26 mouse cellular contexts compared by ENCODE assay signal in the genomic region with DNA sequence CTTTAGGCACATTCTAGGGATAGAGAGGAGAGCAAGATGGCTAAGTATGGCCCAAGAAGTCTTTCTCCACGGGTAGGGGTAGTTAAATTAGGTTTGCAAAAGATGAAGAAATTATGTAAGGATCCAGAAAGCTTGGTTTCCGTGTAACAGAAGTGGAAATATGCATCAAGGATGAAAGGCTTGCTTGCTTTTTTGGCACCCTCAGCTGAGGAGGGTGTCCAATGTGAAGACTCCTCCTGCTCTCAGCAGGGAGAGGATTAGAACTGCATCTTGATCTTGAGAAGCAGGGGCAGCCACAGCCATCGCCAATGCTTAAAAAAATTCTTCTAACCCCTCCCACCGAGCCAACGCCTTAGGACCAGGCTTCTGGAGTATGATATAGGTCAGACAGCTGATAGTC. TPM values are rescaled to one million over a fixed set of nuclear protein-coding genes. Genes with fewer than 3 reads are reported as not detected.
A peak's percentile ranks its signal among the peaks of the same experiment; 100 is the strongest.
DNase-seq lines count a peak whose midpoint lies in the region; ATAC-seq and TF ChIP-seq lines count a peak whose summit lies in the region.
"Had no signal": no experiment of that assay in that cellular context is flagged by ENCODE, and none has a peak within 500 bp of the region (broad histone marks: within the 10 kb centered on the region; RNA-seq: fewer than 3 reads in every experiment).

No protein-coding gene starts in this region.

- DNase-seq in embryonic facial prominence, embryonic 10.5 days (ENCODE audit: low spot score): no peak
- DNase-seq in layer of hippocampus, adult 2 months (ENCODE audit: low spot score in 2 of 2): no peak
- no peak for DNase-seq in layer of hippocampus, postnatal 14 days (ENCODE audit: low spot score in 2 of 2)
- DNase-seq in retina, postnatal 1 day: peak; percentile 15
- no peak for DNase-seq in retina, embryonic 14.5 days (ENCODE audit: low spot score)
- no peak for DNase-seq in gastrocnemius, postnatal 25 days
- DNase-seq: adrenal gland, postnatal 25 days; cerebellum, adult 11 months; cerebellum, adult 2 months; cerebellum, adult 9-11 months; embryo, embryonic 11 days; gastrocnemius, postnatal 36 days; heart, adult 2 months; heart, postnatal 14 days; heart, postnatal 4 days had no signal

- H3K36me3 ChIP-seq in embryonic facial prominence, embryonic 13.5 days: no peaks in the 10 kb centered on the region
- no peaks in the 10 kb centered on the region for H3K36me3 ChIP-seq in embryonic facial prominence, embryonic 10.5 days (replicated peaks)
- H3K36me3 ChIP-seq: embryonic facial prominence, embryonic 15.5 days; forebrain, embryonic 15.5 days; heart, embryonic 10.5 days; heart, embryonic 13.5 days had no signal

- no peak overlapping the region for H3K4me2 ChIP-seq in embryonic facial prominence, embryonic 13.5 days
- H3K4me2 ChIP-seq: embryonic facial prominence, embryonic 15.5 days; forebrain, embryonic 15.5 days; heart, embryonic 13.5 days; hindbrain, embryonic 14.5 days had no signal

- no peak overlapping the region for H3K9ac ChIP-seq in embryonic facial prominence, embryonic 13.5 days
- H3K9ac ChIP-seq: embryonic facial prominence, embryonic 15.5 days; forebrain, embryonic 15.5 days; heart, embryonic 13.5 days; hindbrain, embryonic 14.5 days had no signal

- peak overlapping the region; percentile 60 for H3K27ac ChIP-seq in embryonic facial prominence, embryonic 13.5 days
- H3K27ac ChIP-seq in embryonic facial prominence, embryonic 10.5 days (replicated peaks): no peak overlapping the region
- H3K27ac ChIP-seq in layer of hippocampus, adult 2 months: peak overlapping the region; percentile 70
- H3K27ac ChIP-seq: embryonic facial prominence, embryonic 15.5 days; forebrain, embryonic 15.5 days; heart, adult 2 months; heart, embryonic 10.5 days; heart, embryonic 13.5 days; hindbrain, embryonic 14.5 days; hindbrain, postnatal 0 days had no signal

- 46% methylated on average over 5 of the region's 5 CpGs for WGBS in embryonic facial prominence, embryonic 13.5 days
- WGBS in embryonic facial prominence, embryonic 10.5 days: 59% methylated on average over 5 of the region's 5 CpGs

- TF ChIP-seq CTCF in layer of hippocampus, adult 2 months (conservative IDR thresholded peaks at IDR 0.05): no peak

- no peaks in the 10 kb centered on the region for H3K9me3 ChIP-seq in embryonic facial prominence, embryonic 13.5 days
- no peaks in the 10 kb centered on the region for H3K9me3 ChIP-seq in embryonic facial prominence, embryonic 10.5 days
- H3K9me3 ChIP-seq: embryonic facial prominence, embryonic 15.5 days; forebrain, embryonic 15.5 days; heart, embryonic 10.5 days; heart, embryonic 13.5 days had no signal

- ATAC-seq in embryonic facial prominence, embryonic 13.5 days (ENCODE audit: insufficient number of reproducible peaks, insufficient read depth, low FRiP score, low TSS enrichment, low read depth): no peak
- ATAC-seq: activated CD4-positive, CD25-positive, alpha-beta regulatory T cell, adult 4 months; forebrain, embryonic 15.5 days; inflammation-experienced regulatory T-cells, adult 6 months had no signal

- no peak overlapping the region for H3K4me3 ChIP-seq in embryonic facial prominence, embryonic 13.5 days
- H3K4me3 ChIP-seq in embryonic facial prominence, embryonic 10.5 days: no peak overlapping the region
- H3K4me3 ChIP-seq in layer of hippocampus, adult 2 months: no peak overlapping the region
- H3K4me3 ChIP-seq: embryonic facial prominence, embryonic 15.5 days; forebrain, embryonic 15.5 days; heart, adult 2 months; heart, embryonic 10.5 days; heart, embryonic 13.5 days had no signal

- H3K27me3 ChIP-seq in embryonic facial prominence, embryonic 13.5 days: no peaks in the 10 kb centered on the region
- H3K27me3 ChIP-seq in embryonic facial prominence, embryonic 10.5 days (replicated peaks; ENCODE audit: low read depth, poor library complexity, severe bottlenecking): no peaks in the 10 kb centered on the region
- H3K27me3 ChIP-seq: embryonic facial prominence, embryonic 15.5 days; forebrain, embryonic 15.5 days; heart, embryonic 13.5 days had no signal

- peaks cover 10% of the 10 kb centered on the region for H3K4me1 ChIP-seq in embryonic facial prominence, embryonic 13.5 days
- H3K4me1 ChIP-seq in embryonic facial prominence, embryonic 10.5 days: peaks cover 14% of the 10 kb centered on the region
- H3K4me1 ChIP-seq: forebrain, embryonic 15.5 days; heart, embryonic 10.5 days; heart, embryonic 13.5 days had no signal

RNA-seq across cellular contexts. Expression of a gene that starts 55.2 kb away (rescaled TPM):
- 12.5 and 14.9 TPM in 2 replicates for polyA plus RNA-seq in embryonic facial prominence, embryonic 13.5 days (2015; fragmentation: Nextera tagmentation; extraction: Ambion mirVana)
- polyA plus RNA-seq in embryonic facial prominence, embryonic 10.5 days (2016; fragmentation: Nextera tagmentation; extraction: Ambion mirVana): 0.63 and 0.77 TPM in 2 replicates
- total RNA-seq in layer of hippocampus, adult 2 months (2021): 100 to 1,000 TPM; 144 to 153 TPM
- 100 to 1,000 TPM; 138 to 143 TPM for total RNA-seq in layer of hippocampus, postnatal 14 days (2021)
- total RNA-seq in gastrocnemius, postnatal 25 days (2021): 1 to 10 TPM; 1.4 to 3.8 TPM
- total RNA-seq: common myeloid progenitor, adult 5-6 weeks; granulocyte monocyte progenitor cell, adult 5-6 weeks had no signal
- polyA plus RNA-seq: activated CD4-positive, CD25-positive, alpha-beta regulatory T cell, adult 4 months; inflammation-experienced regulatory T-cells, adult 6 months had no signal

Comparison
In these comparisons a context has a peak if more than half of its experiments do, and no peak if none do; other contexts are left out.
1. RNA of a gene that starts 55.2 kb away (total RNA-seq): 144 to 153 TPM in layer of hippocampus, adult 2 months and 138 to 143 TPM in layer of hippocampus, postnatal 14 days; 1.4 to 3.8 TPM in gastrocnemius, postnatal 25 days; every median in the first group is over 10 times any median in the second.